Mouse (Mus musculus) heart, embryonic 11.5 days (tissue): ENCODE data around the gene Adcy6. TPM values are rescaled to one million over a fixed set of nuclear protein-coding genes. Genes with fewer than 3 reads are reported as not detected.
A peak's percentile ranks its signal among the peaks of the same experiment; 100 is the strongest.

Experiments used
- ATAC-seq: fragments of 200-750 bp; cut with Nextera tagmentation; replicated peaks from 2 replicates; pipeline ENCODE4 v1.8.0; 2017; ENCODE audit warnings: moderate library complexity; ENCODE audit not compliant: insufficient number of reproducible peaks, low FRiP score, low TSS enrichment
- H3K27ac ChIP-seq: fragments of 300-500 bp; sonication (generic); 2 replicates; pipeline ENCODE4 v1.5.1; 2014; ENCODE audit warnings: mild to moderate bottlenecking, low read depth, low read length
- H3K27me3 ChIP-seq: fragments of 300-500 bp; sonication (generic); 2 replicates; pipeline ENCODE4 v1.6.1; 2014; ENCODE audit warnings: mild to moderate bottlenecking, low read length, mixed read lengths; ENCODE audit not compliant: control insufficient read depth, insufficient read depth
- H3K36me3 ChIP-seq: fragments of 300-500 bp; sonication (generic); 2 replicates; pipeline ENCODE4 v1.6.1; 2014; ENCODE audit warnings: mild to moderate bottlenecking, low read length, moderate library complexity, mixed read lengths; ENCODE audit not compliant: control insufficient read depth, insufficient read depth
- H3K4me1 ChIP-seq: fragments of 300-500 bp; sonication (generic); 2 replicates; pipeline ENCODE4 v1.6.1; 2014; ENCODE audit warnings: low read length; ENCODE audit not compliant: control insufficient read depth, insufficient read depth
- H3K4me2 ChIP-seq: fragments of 300-500 bp; sonication (generic); 2 replicates; pipeline ENCODE4 v1.6.1; 2014; ENCODE audit warnings: mild to moderate bottlenecking, moderate library complexity
- H3K4me3 ChIP-seq: fragments of 300-500 bp; sonication (generic); 2 replicates; pipeline ENCODE4 v1.5.1; 2014; ENCODE audit warnings: low read depth, low read length
- H3K9ac ChIP-seq: fragments of 300-500 bp; sonication (generic); 2 replicates; pipeline ENCODE4 v1.6.1; 2014; ENCODE audit warnings: mild to moderate bottlenecking, low read depth, low read length, moderate library complexity
- H3K9me3 ChIP-seq: fragments of 300-500 bp; sonication (generic); replicated peaks from 2 replicates; pipeline ENCODE4 v1.6.1; 2016; ENCODE audit warnings: low read length; ENCODE audit not compliant: control insufficient read depth
- WGBS: fragments of 180-500 bp; shearing (Covaris S2); extraction: QIAGEN DNeasy Blood & Tissue Kit; methylation state at CpG from one replicate; pipeline ENCODE4 v1.1.7; 2014; ENCODE audit not compliant: insufficient replicate concordance; 5-methylcytosine and 5-hydroxymethylcytosine counted together
- polyA plus RNA-seq: library from polyadenylated mRNA; unstranded; fragments of >200 nt; fragmentation: Nextera tagmentation; extraction: Ambion mirVana; gene quantifications from 2 replicates; pipeline ENCODE4 v1.2.1, GENCODE M21; 2014

Adcy6 gene
- polyA plus RNA-seq, 1 experiment from 2014 or later = 34.8 TPM

- H3K9me3 ChIP-seq = no peaks in the 10 kb centered on the region
- H3K4me1 ChIP-seq = peaks cover 71% of the 10 kb centered on the region
- H3K9ac ChIP-seq = peak overlapping the region; percentile 66
- H3K4me2 ChIP-seq = peak overlapping the region; percentile 59
- peak overlapping the region; percentile 33 for H3K4me3 ChIP-seq
- no peaks in the 10 kb centered on the region for H3K27me3 ChIP-seq
- peaks cover 43% of the 10 kb centered on the region for H3K36me3 ChIP-seq
- ATAC-seq = peak; percentile 46
- WGBS = 12% methylated on average over 13 of the region's 13 CpGs
- peak overlapping the region; percentile 87 for H3K27ac ChIP-seq
Observed at GRCm38 (mm10) chr15:98602191-98602881, 7.5 kb downstream of the Adcy6 start.

DNA sequence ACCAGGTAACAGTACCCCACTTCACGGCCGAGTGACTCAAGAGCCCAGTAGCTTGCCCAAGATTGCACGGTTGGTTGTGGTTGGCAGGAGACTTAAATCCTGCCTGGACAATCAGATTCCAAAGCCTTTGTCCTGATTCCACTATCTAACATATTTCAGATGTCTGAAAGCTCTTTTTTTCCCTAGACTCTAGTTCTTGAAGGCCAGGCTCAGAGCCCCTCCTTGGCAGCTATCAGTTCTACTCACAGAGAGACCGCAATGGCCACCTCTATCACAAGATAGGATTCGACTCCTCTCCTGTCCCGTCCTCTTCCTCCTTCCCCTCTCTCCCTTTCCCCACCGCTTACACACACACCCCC, 8.1 kb downstream of the Adcy6 start:
- H3K9ac ChIP-seq = peak overlapping the region; percentile 66
- peaks cover 66% of the 10 kb centered on the region for H3K4me1 ChIP-seq
- no peak for ATAC-seq
- peak overlapping the region; percentile 33 for H3K4me3 ChIP-seq
- H3K27ac ChIP-seq = peak overlapping the region; percentile 87
- WGBS = 33% methylated on average over 7 of the region's 7 CpGs
- no peaks in the 10 kb centered on the region for H3K9me3 ChIP-seq
- peaks cover 48% of the 10 kb centered on the region for H3K36me3 ChIP-seq
- peak overlapping the region; percentile 59 for H3K4me2 ChIP-seq
- H3K27me3 ChIP-seq = no peaks in the 10 kb centered on the region

GRCm38 (mm10) chr15:98600036-98600709, 9.7 kb downstream of the Adcy6 start:
- Histone ChIP-seq H3K9me3 (no peaks in the 10 kb centered on the region), H3K9ac (no peak overlapping the region), H3K27ac (0 out of 2 replicates have a peak overlapping the region, but pooled peaks have one; percentile 15), H3K4me2 (no peak overlapping the region), H3K4me1 (peaks cover 52% of the 10 kb centered on the region), H3K4me3 (no peak overlapping the region), H3K36me3 (peaks cover 59% of the 10 kb centered on the region), H3K27me3 (no peaks in the 10 kb centered on the region)
- no peak for ATAC-seq
- 78% methylated on average over 12 of the region's 12 CpGs for WGBS

- H3K36me3 ChIP-seq = peaks cover 78% of the 10 kb centered on the region
- H3K4me1 ChIP-seq = peaks cover 16% of the 10 kb centered on the region
- H3K4me2 ChIP-seq = no peak overlapping the region
- no peaks in the 10 kb centered on the region for H3K27me3 ChIP-seq
- WGBS = 89% methylated on average over 14 of the region's 14 CpGs
- no peak for ATAC-seq
- no peak overlapping the region for H3K9ac ChIP-seq
- no peak overlapping the region for H3K4me3 ChIP-seq
- no peaks in the 10 kb centered on the region for H3K9me3 ChIP-seq
- H3K27ac ChIP-seq = no peak overlapping the region
Observed at GRCm38 (mm10) chr15:98596609-98597008, 13.3 kb downstream of the Adcy6 start.

GRCm38 (mm10) chr15:98595049-98595448, 14.8 kb downstream of the Adcy6 start:
- ATAC-seq = no peak
- 87% methylated on average over 5 of the region's 5 CpGs for WGBS
- no peaks in the 10 kb centered on the region for H3K27me3 ChIP-seq

DNA sequence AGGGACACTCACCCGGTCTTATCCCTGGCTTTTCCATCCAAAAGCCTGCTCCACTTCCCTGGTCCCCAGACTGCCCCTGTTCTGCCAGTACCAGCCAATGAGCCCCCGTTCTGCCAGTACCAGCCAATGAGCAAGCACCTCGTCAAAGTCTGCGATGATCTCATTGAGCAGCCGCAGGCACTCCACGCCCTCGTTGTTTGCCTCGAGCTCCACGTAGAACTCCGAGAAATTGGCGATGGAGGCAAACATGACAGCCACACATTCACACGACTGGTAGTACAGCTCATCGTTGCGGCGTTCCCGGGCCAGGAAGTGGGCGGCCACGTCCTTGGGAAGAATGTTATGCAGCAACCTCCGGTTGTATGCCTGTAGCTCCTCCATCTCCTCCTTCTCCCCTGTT, 15.7 kb downstream of the Adcy6 start:
- Histone ChIP-seq H3K4me2 (no peak overlapping the region), H3K4me3 (no peak overlapping the region), H3K27ac (no peak overlapping the region), H3K36me3 (peaks cover 74% of the 10 kb centered on the region), H3K4me1 (no peaks in the 10 kb centered on the region), H3K27me3 (no peaks in the 10 kb centered on the region), H3K9me3 (no peaks in the 10 kb centered on the region), H3K9ac (no peak overlapping the region)
- ATAC-seq = no peak
- WGBS = 69% methylated on average over 19 of the region's 19 CpGs

More at GRCm38 (mm10) chr15:98595049-98595448, 14.8 kb downstream of the Adcy6 start:
- Histone ChIP-seq H3K9ac (no peak overlapping the region), H3K4me3 (no peak overlapping the region), H3K27ac (no peak overlapping the region), H3K4me1 (0 out of 2 replicates have a peak, but pooled peaks cover under 1% of the 10 kb centered on the region), H3K9me3 (no peaks in the 10 kb centered on the region), H3K36me3 (peaks cover 74% of the 10 kb centered on the region), H3K4me2 (no peak overlapping the region)

- ATAC-seq = no peak
- Histone ChIP-seq H3K9ac (no peak overlapping the region), H3K4me1 (no peaks in the 10 kb centered on the region), H3K27me3 (no peaks in the 10 kb centered on the region), H3K9me3 (no peaks in the 10 kb centered on the region), H3K36me3 (peaks cover 55% of the 10 kb centered on the region), H3K27ac (0 out of 2 replicates have a peak overlapping the region, but pooled peaks have one; percentile 15), H3K4me2 (no peak overlapping the region), H3K4me3 (no peak overlapping the region)
- 74% methylated on average over 4 of the region's 4 CpGs for WGBS
Observed at GRCm38 (mm10) chr15:98591396-98591795, 18.5 kb downstream of the Adcy6 start.

DNA sequence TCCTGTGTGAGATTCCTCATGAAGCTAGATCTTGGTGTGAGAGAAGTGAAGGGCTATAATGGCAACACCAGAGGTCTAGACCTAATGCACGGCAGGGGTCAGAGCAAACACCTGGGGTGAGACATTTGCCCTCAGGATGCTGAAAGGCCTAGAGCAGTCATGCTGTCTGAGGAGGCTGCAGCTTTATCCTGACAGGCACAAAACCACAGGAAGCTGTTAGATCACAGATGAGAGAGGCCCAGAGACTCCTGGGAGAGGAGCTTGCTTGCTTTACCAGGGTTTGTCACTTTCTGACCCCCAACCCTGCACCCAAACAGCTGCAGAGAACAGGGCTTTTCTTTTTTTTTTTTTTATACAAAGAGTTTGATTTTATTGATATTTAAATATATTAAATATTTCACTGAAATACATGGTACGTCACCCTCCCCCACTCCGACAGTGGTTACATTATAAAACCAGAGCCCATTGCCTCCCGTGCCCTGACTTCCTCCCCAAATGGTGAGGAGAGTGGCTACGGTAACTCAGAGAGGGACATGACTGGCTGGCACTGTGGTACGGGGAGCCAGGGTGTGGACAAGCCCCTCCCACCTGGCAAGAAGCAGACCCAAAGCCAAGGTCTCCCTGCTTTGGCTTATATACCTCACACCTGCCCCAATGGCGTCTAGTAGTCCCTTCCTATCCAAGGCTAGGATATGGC, 20.1 kb downstream of the Adcy6 start:
- 51% methylated on average over 7 of the region's 7 CpGs for WGBS
- Histone ChIP-seq H3K9ac (no peak overlapping the region), H3K4me1 (peaks cover 9% of the 10 kb centered on the region), H3K36me3 (peaks cover 42% of the 10 kb centered on the region), H3K4me3 (no peak overlapping the region), H3K9me3 (no peaks in the 10 kb centered on the region), H3K4me2 (no peak overlapping the region), H3K27ac (no peak overlapping the region), H3K27me3 (no peaks in the 10 kb centered on the region)
- ATAC-seq = no peak
